Mouse (Mus musculus) heart, postnatal 0 days (tissue): ENCODE data around the gene Gtpbp2. TPM values are rescaled to one million over a fixed set of nuclear protein-coding genes. Genes with fewer than 3 reads are reported as not detected.

Experiments
- ATAC-seq: fragments of 200-750 bp; cut with Nextera tagmentation; 2 replicates; pipeline ENCODE4 v1.8.0; 2017; ENCODE audit warnings: low read depth, moderate number of reproducible peaks, moderate library complexity; ENCODE audit not compliant: insufficient read depth
- DNase-seq: peaks from one replicate; pipeline ENCODE4 v3.0.0-alpha.2; 2016; ENCODE audit warnings: low spot score
- H3K27ac ChIP-seq: fragments of 300-500 bp; sonication (generic); 2 replicates; pipeline ENCODE4 v1.5.1; 2014; ENCODE audit warnings: low read depth, mild to moderate bottlenecking
- H3K27me3 ChIP-seq: fragments of 300-500 bp; sonication (generic); 2 replicates; pipeline ENCODE4 v1.6.1; 2014; ENCODE audit warnings: low read length, mixed read lengths; ENCODE audit not compliant: control insufficient read depth, insufficient read depth
- H3K36me3 ChIP-seq: fragments of 300-500 bp; sonication (generic); replicated peaks from 2 replicates; pipeline ENCODE4 v1.6.1; 2014; ENCODE audit warnings: low read length, mixed read lengths; ENCODE audit not compliant: control insufficient read depth, insufficient read depth
- H3K4me1 ChIP-seq: fragments of 300-500 bp; sonication (generic); 2 replicates; pipeline ENCODE4 v1.6.1; 2014; ENCODE audit warnings: antibody characterized with exemption; ENCODE audit not compliant: control insufficient read depth, insufficient read depth
- H3K4me2 ChIP-seq: fragments of 300-500 bp; sonication (generic); 2 replicates; pipeline ENCODE4 v1.6.1; 2014; ENCODE audit warnings: low read depth, mild to moderate bottlenecking, low read length, moderate library complexity
- H3K4me3 ChIP-seq: fragments of 300-500 bp; sonication (generic); 2 replicates; pipeline ENCODE4 v1.5.1; 2014; ENCODE audit warnings: low read depth, low read length
- H3K9ac ChIP-seq: fragments of 300-500 bp; sonication (generic); replicated peaks from 2 replicates; pipeline ENCODE4 v1.6.1; 2014; ENCODE audit warnings: low read depth, low read length, mixed read lengths
- H3K9me3 ChIP-seq: fragments of 300-500 bp; sonication (generic); replicated peaks from 2 replicates; pipeline ENCODE4 v1.6.1; 2016; ENCODE audit warnings: low read length; ENCODE audit not compliant: control insufficient read depth
- CTCF ChIP-seq: IDR thresholded peaks from 2 replicates; pipeline ENCODE4 v1.5.1; 2016; ENCODE audit warnings: antibody characterized with exemption, control low read depth, low read depth
- EP300 ChIP-seq: IDR thresholded peaks from 2 replicates; pipeline ENCODE4 v1.6.1; 2016; ENCODE audit warnings: antibody characterized with exemption, low read depth
- WGBS: fragments of 180-500 bp; shearing (Covaris S2); extraction: QIAGEN DNeasy Blood & Tissue Kit; methylation state at CpG from one replicate; pipeline ENCODE4 v1.1.7; 2014; 5-methylcytosine and 5-hydroxymethylcytosine counted together
- polyA plus RNA-seq: library from polyadenylated mRNA; unstranded; fragments of >200 nt; fragmentation: Nextera tagmentation; extraction: Ambion mirVana; gene quantifications from 2 replicates; pipeline ENCODE4 v1.2.1, GENCODE M21; 2015
- total RNA-seq: library from RNA; depleted of rRNA; stranded (reverse); fragments of >200 nt; gene quantifications from 2 replicates; pipeline ENCODE4 v1.2.3, GENCODE M21; 2014; ENCODE audit warnings: low replicate concordance

Gtpbp2 gene
- total and polyA plus RNA-seq, 2 experiments from 2014 or later: 25.8 to 99.0 TPM

GRCm38 (mm10) chr17:46168318-46168717 is 7.5 kb downstream of the Gtpbp2 start:
- Histone ChIP-seq H3K9me3 (no peaks in the 10 kb centered on the region), H3K27me3 (no peaks in the 10 kb centered on the region), H3K4me3 (no peak overlapping the region), H3K9ac (no peak overlapping the region), H3K27ac (peak overlapping the region; percentile 57), H3K4me1 (peaks cover 15% of the 10 kb centered on the region), H3K36me3 (peaks cover 84% of the 10 kb centered on the region), H3K4me2 (no peak overlapping the region)
- TF ChIP-seq EP300 (no peak), CTCF (0 out of 2 replicates have a peak, but pooled peaks have one; percentile 7)
- DNase-seq (no peak), ATAC-seq (peak; percentile 31)
- WGBS: 24% methylated on average over 5 of the region's 5 CpGs

- WGBS: 44% methylated on average over 5 of the region's 5 CpGs
- Histone ChIP-seq H3K4me2 (no peak overlapping the region), H3K4me3 (no peak overlapping the region), H3K9me3 (no peaks in the 10 kb centered on the region), H3K36me3 (peaks cover 85% of the 10 kb centered on the region), H3K4me1 (peaks cover 15% of the 10 kb centered on the region), H3K27me3 (no peaks in the 10 kb centered on the region), H3K27ac (peak overlapping the region; percentile 57), H3K9ac (no peak overlapping the region)
- no peak for ATAC-seq
- no peak for TF ChIP-seq EP300
- TF ChIP-seq CTCF: no peak
- DNase-seq: no peak
Measured at GRCm38 (mm10) chr17:46168768-46169167, 7.9 kb downstream of the Gtpbp2 start.

- no peak for DNase-seq
- Histone ChIP-seq H3K9me3 (no peaks in the 10 kb centered on the region), H3K4me1 (peaks cover 15% of the 10 kb centered on the region), H3K27me3 (no peaks in the 10 kb centered on the region), H3K4me2 (no peak overlapping the region), H3K36me3 (peaks cover 78% of the 10 kb centered on the region), H3K4me3 (no peak overlapping the region), H3K9ac (no peak overlapping the region), H3K27ac (no peak overlapping the region)
- no peak for ATAC-seq
- peak; percentile 61 for TF ChIP-seq CTCF
- no peak for TF ChIP-seq EP300
- WGBS: 82% methylated on average over 3 of the region's 3 CpGs
Measured at GRCm38 (mm10) chr17:46170538-46170937, 9.7 kb downstream of the Gtpbp2 start.

- no peaks in the 10 kb centered on the region for H3K9me3 ChIP-seq
- no peak overlapping the region for H3K4me3 ChIP-seq
- no peak overlapping the region for H3K4me2 ChIP-seq
- DNase-seq: no peak
- WGBS: 88% methylated on average over 4 of the region's 4 CpGs
- H3K27ac ChIP-seq: no peak overlapping the region
- ATAC-seq: no peak
- H3K9ac ChIP-seq: no peak overlapping the region
- peaks cover 93% of the 10 kb centered on the region for H3K36me3 ChIP-seq
- TF ChIP-seq EP300: no peak
- TF ChIP-seq CTCF: peak; percentile 25; the same call in 1 of the 2 replicates
- H3K27me3 ChIP-seq: no peaks in the 10 kb centered on the region
- no peaks in the 10 kb centered on the region for H3K4me1 ChIP-seq
Measured at GRCm38 (mm10) chr17:46182273-46182672, 21.4 kb downstream of the Gtpbp2 start.

DNA sequence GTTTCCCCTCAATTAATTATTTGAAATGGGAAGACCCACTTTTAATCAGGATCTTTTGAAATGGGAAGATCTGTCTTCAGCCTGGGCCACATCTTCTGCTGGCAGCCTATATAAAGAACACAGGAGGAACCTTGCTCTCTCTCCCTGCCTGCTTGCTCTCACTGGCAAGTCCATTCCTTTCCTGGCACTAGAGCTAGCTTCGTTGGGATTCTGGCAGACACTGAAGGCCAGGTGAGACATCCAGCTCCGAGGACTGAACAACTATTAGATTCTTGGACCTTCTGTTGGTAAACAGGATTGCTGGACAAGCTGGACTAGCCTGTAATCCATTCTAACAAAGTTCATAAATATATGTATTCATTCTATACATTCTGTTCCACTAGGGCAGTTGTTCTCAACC is 28.0 kb downstream of the Gtpbp2 start:
- H3K4me1 ChIP-seq: no peaks in the 10 kb centered on the region
- no peak overlapping the region for H3K4me3 ChIP-seq
- ATAC-seq (no peak), DNase-seq (no peak)
- WGBS: 90% methylated on average over 2 of the region's 2 CpGs
- peaks cover 76% of the 10 kb centered on the region for H3K36me3 ChIP-seq
- H3K27ac ChIP-seq: no peak overlapping the region
- H3K9ac ChIP-seq: no peak overlapping the region
- TF ChIP-seq EP300: no peak
- TF ChIP-seq CTCF: no peak
- no peak overlapping the region for H3K4me2 ChIP-seq
- H3K9me3 ChIP-seq: no peaks in the 10 kb centered on the region
- no peaks in the 10 kb centered on the region for H3K27me3 ChIP-seq

GRCm38 (mm10) chr17:46201151-46201550 is 40.3 kb downstream of the Gtpbp2 start:
- peak overlapping the region; percentile 89 for H3K4me3 ChIP-seq
- no peaks in the 10 kb centered on the region for H3K27me3 ChIP-seq
- peaks cover 19% of the 10 kb centered on the region for H3K4me1 ChIP-seq
- peak overlapping the region; percentile 90; the same call in 1 of the 2 replicates for H3K4me2 ChIP-seq
- TF ChIP-seq CTCF (no peak), EP300 (no peak)
- peaks cover 41% of the 10 kb centered on the region for H3K36me3 ChIP-seq
- 50% methylated on average over 6 of the region's 6 CpGs for WGBS
- no peaks in the 10 kb centered on the region for H3K9me3 ChIP-seq
- no peak overlapping the region for H3K27ac ChIP-seq
- ATAC-seq (no peak), DNase-seq (no peak)
- no peak overlapping the region; the same call in 1 of the 2 replicates for H3K9ac ChIP-seq
